Mouse (Mus musculus): ENCODE data around the gene Csrp1.

GRCm38 (mm10) chr1:135691417-135691815, 28.4 kb upstream of the Csrp1 start:
- no peak for TF ChIP-seq TAL1 (IDR thresholded peaks at IDR 0.05; ENCODE audit: low read length)
- no peak for TF ChIP-seq GATA1 (IDR thresholded peaks at IDR 0.05; ENCODE audit: low read length)

Measured in erythroblast, embryonic 14.5 days (primary cell).